Mouse (Mus musculus) neural tube, embryonic 10.5 days (tissue): ENCODE measurements around the gene Xylt1.

Experiments used
- DNase-seq: peaks from one replicate; pipeline ENCODE4 v3.0.0-alpha.2; 2017; ENCODE audit warnings: low spot score; ENCODE audit errors: extremely low spot score

Gene Xylt1

DNA sequence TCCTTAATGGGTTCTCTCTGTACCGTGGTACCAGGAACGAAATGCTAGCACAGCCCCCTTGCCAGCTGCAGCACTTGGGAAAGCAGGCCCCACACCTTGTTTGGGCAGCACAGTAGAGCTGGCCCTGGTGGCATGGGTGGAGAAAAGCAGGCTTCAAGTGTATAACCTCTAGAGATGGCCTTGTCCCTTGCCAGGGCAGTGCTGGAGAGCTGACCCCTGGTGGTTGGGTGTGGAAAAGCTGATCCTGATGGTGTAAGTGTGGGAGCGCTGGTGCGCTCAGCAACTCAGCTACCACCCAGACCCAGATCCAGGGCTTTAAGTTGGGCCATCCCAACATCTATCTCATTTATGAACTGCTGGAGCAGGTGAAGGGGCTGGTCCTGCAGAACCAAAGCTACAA, 314.8 kb downstream of the Xylt1 start:
- DNase-seq: peak; percentile 18

DNA sequence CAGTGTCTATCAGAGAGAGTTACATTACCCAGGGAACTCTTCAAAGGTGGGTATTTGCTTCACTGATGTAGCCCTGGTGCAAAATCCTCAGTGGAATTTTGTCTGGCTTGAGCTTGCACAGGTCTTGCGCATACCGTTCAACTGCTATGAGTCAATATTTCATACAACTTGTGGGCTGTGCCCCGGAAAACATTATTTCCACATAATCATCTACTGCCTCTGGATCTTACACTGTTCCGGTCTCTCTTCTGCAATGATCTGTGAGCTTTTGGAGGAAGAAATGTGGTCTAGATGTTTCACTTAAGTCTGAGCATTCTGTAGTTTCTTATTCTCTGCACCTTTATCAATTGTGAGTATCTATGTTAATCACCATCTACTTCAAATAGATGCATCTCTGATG, 316.9 kb downstream of the Xylt1 start:
- no peak for DNase-seq

- DNase-seq: no peak
Observed at GRCm38 (mm10) chr7:117698551-117699114, 317.9 kb downstream of the Xylt1 start.

- DNase-seq: no peak
Observed at GRCm38 (mm10) chr7:117699343-117699985, 318.7 kb downstream of the Xylt1 start.

DNA sequence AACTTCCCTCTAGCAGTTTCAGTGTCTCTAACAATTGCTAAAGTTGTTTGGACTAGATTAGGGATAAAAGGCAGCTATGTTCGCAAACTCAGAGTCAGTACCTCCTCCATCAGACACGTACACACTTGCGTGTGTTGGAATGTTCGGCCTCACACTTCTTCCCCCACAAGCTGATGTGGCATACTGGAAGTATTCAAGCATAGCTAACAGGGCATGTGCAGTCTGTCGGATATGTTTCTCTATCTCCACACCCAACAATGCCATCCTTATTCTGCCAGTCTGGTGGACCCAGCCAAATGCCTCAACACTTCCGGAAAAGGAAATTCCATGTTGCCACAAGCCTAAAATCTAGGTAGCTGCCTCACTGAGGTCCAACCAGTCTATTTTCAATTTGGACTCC, 319.3 kb downstream of the Xylt1 start:
- DNase-seq: no peak

DNA sequence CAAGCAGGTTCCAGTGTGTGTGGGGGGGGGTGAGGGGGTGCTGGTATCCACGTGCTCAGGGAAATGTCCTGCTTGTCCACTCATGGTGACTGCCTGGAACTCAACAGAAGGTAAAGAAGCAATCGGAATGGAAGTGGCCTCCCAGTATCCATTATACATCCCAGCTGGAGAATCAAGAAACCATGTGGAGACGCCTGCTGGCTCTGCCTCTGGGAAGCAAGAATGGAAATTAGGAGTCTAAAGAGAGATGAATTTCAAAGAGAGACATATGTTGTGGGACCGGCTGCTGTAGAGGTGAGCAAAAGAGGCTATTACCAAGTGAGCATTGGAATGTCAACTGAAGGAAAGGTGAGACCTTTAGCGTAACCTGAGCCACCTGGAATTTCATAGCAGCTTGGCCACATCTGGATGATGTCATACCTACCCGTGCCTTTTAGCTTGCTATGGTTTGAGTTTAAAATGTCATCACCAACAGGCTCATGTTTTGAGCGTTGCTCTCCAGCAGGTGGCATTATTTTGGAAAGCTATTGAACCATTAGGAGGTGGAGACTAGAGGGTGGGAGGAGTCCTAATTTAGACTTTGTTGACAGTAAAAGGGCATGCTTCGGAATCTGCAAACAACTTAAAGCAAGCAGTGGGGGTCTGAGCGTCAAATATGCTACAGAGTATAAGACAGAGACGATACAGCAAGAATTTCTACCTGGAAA, 329.3 kb downstream of the Xylt1 start:
- no peak for DNase-seq

GRCm38 (mm10) chr7:117716876-117717408, 336.2 kb downstream of the Xylt1 start:
- no peak for DNase-seq

DNA sequence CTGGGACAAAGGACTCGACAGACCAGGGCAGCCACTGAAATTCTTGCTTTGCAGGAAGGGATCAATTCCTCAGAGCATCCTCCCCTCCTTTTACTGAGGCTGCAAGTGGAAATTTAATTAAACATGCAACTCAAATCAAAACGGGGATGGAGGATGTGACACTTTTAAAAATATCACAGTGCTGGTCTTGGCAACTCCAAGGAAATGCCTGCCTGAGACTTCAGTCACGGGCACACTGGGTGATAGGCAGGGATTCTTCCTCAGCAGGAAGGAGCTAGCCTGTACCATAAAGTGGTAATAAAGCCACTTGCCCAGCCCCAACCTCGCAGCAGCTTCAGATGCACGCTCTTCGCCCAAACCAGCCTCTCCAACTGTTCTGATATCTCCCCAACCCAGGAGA, 339.6 kb downstream of the Xylt1 start:
- DNase-seq: no peak
